Mouse (Mus musculus) lung, postnatal 25 days (tissue): ENCODE measurements around the gene Lrrc41.

Experiments
- DNase-seq: peaks from one replicate; pipeline ENCODE4 v3.0.0; 2022; ENCODE audit warnings: low spot score

Lrrc41 gene

DNA sequence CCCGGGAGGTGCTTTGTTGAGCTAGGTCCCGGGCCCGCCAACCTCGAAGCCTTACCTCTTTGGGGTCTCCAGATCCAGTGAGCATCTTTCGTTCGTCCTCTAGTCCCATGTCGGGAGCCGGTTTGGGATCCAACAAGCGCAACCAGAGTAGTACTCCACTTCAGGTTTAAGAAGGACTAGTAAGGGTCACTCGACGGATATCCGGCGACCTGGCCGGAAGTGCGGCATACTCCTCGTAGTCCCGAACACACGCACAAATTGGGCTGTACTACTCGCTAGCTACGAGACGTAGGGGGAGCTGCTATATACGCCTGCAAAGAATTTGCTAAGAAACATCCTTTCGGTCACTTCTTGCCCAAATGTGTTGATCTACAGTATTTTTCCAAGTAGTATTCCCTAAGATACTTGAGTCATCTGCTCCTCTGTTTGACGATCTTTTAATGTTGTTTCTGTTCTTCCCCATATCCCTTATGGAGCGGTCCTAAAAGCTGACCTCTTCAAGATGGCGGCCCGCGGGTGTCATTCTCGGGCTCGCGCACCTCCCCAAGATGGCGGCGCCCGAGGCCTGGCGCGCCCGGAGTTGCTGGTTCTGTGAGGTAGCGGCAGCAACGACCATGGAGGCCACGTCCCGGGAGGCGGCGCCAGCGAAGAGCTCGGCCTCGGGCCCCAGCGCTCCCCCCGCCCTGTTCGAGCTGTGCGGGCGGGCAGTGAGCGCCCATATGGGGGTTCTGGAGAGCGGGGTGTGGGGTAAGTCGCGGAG lies at the start of gene Lrrc41, which contains the start of gene Uqcrh:
TSS of gene Lrrc41 (plus strand) at position 409 of the 760 bp plus-strand sequence.
TSS of gene Uqcrh (minus strand) at position 211 of the 760 bp plus-strand sequence.
- peak; percentile 94 for DNase-seq

- DNase-seq: no peak
Measured at GRCm38 (mm10) chr4:116032906-116033305, 42.2 kb upstream of the Lrrc41 start.

GRCm38 (mm10) chr4:116033374-116033773 lies 41.7 kb upstream of the Lrrc41 start:
- DNase-seq: no peak

- no peak for DNase-seq
Measured at GRCm38 (mm10) chr4:116040466-116040865, 34.6 kb upstream of the Lrrc41 start.

DNA sequence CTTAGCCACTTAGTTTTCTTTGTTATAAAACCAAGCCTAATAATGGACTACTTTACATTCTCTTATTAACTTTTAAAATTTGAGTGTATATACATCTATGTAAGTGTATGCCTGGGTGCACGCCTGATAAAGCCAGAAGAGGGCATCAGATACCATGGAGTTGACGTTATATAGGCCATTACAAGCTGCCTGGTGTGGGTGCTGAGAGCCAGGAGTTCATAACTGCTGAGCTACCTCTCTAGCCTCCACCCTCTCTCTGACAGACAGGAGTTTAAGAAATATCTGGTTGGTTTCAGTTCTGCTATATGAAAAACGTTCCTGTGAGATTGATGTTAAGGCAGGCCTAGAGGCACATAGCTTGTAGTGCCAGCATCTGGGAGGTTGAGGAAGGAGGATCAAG lies 32.9 kb upstream of the Lrrc41 start:
- DNase-seq: no peak

DNA sequence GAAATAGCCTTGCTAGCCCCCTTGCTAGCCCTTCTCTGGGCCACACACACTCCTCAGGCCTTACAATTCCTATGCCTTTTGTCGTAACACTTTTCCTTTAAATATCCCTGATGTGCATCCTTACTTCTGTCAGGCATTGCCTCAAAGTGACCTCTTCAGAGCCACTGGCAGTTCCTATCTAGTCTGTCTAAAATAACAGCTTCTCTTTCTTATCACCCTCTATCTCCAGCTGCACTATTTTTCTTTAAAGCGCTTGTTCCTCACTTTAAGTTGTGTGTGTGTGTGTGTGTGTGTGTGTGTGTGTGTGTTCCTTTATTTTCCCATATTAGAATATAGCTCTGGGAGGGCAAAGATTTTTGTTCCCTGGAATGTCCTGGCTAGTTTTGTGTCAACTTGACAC lies 28.5 kb upstream of the Lrrc41 start:
- DNase-seq: no peak

DNA sequence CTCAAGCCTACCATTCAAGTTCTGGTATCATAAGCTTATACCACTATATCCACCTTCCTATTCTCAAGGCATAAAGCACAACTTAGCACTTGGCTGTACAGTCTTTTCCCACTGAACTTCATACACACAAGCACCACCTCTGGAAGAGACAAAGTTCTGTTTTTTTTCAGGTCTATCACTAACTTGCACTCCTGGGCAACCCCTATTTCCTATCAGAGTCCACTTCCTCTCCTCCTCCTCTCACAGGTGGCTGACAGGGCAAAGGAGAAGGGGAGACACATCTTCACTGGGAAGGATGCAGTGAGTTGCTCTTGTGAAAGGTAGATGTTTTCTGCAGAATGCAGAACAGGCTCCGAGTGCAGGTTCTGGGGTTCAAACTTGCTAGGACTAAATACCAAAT lies 27.4 kb upstream of the Lrrc41 start:
- DNase-seq: no peak

GRCm38 (mm10) chr4:116048130-116048920 lies 26.7 kb upstream of the Lrrc41 start:
- DNase-seq: peak; percentile 91

DNA sequence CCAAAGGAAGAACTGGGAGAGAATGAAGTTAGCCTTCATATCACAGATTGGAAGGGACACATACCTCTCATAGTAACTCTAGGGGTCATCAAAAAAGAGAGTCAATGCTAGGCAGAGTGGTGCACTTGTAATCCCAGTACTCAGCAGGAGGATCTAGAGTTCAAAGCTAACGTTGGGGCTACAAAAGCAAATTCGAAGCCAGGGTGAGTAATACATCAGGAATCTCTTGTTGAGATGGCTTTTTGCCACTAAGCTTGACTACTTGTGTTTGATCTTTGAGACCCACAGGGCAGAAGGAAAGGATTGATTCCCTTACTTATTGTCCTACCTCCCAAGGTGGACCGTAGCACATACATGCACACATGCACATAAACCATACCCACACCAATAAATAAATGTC lies 25.9 kb upstream of the Lrrc41 start:
- no peak for DNase-seq

DNA sequence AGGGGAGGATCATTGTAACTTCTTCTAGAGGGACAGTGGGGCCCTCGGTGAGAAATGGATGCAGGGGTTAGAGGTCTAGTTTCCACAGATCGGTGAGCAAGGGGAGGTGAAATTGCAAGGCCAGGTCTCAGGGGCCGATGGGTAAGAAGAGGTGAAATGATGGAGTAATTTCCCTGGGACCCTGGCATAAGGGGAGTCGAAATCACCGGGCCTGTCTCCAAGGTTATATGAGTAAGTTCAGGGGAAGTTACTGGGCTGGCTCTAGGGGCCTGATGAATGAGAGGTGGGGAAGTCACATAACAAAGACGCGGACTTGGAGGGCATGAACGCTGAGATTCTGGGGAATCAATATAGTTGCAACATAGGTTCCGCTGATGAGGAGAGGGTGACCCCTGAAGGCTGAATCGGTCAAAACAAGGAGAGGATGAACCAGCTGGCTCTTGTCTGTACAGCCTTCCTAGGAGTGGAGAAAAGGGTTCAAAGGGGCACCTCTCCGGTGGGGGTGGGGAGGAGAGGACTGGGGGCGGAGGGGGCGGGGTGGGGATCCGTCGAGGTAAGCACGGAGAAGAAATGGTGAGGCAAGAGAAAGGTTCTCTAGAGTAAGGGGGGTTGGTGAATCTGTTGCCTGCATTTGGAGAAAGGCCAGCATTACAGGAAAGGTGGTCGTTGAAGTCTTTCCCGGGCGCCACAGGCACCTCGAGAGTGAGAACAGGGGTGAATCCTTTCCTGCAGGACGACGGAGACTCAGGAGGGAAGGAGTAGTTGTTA lies 22.4 kb upstream of the Lrrc41 start:
- DNase-seq: peak; percentile 71

- DNase-seq: peak; percentile 93
Measured at GRCm38 (mm10) chr4:116053399-116053961, 21.6 kb upstream of the Lrrc41 start, which contains the start of gene Nsun4. Gene Nsun4, minus strand, starts transcription at chr4:116053876.

DNA sequence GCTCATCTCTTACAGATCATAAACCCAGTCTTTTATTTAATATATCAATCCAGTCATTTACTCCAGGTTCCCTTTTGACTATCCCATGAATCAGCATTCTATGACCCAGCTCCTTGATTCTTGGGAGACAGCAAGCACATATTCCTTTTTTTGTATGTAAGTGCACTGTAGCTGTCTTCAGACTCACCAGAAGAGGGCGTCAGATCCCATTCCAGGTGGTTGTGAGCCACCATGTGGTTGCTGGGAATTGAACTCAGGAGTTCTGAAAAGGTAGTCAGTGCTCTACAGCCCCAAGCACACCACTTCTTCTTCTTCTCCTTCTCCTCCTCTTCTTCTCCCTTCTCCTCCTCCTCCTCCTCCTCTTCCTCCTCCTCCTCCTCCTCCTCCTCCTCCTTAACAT lies 17.5 kb upstream of the Lrrc41 start:
- DNase-seq: no peak

GRCm38 (mm10) chr4:116059012-116059726 lies 15.9 kb upstream of the Lrrc41 start:
- DNase-seq: no peak

- no peak for DNase-seq
Measured at GRCm38 (mm10) chr4:116063855-116064254, 11.2 kb upstream of the Lrrc41 start.

DNA sequence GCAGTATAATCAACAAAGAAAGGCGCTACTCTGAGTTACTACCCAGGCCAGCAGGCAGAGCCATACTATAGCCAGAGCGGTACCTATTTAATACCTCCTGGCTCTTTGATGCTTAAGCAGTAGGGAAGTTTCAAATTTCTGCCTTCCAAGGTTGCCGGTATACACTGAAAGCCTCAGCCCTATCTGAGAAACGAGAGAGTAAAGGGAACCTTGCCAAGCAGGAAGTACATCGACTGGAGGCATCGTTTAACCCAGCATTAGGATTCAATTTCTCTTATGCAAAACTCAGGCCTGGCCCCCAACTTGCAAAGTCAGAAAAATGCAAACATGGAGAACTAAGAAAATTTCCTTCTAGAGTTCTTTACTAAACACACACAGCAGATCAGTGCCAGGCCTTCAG lies 5.0 kb upstream of the Lrrc41 start:
- no peak for DNase-seq

GRCm38 (mm10) chr4:116073146-116073545 lies 1.9 kb upstream of the Lrrc41 start:
- no peak for DNase-seq

GRCm38 (mm10) chr4:116074145-116074675 lies 859 bp upstream of the Lrrc41 start:
- peak; percentile 32 for DNase-seq

GRCm38 (mm10) chr4:116075631-116076368 lies 731 bp downstream of the Lrrc41 start:
- DNase-seq: peak; percentile 72

- DNase-seq: peak; percentile 23
Measured at GRCm38 (mm10) chr4:116076369-116077231, 1.5 kb downstream of the Lrrc41 start.
